Mouse (Mus musculus) regulatory T cell (primary cell): ENCODE measurements around the gene Cers6.

Experiments
- in situ Hi-C: fragments of 300-600 bp; cut with MboI, MseI; formaldehyde crosslinking; loops from one replicate; pipeline ENCODE4 v1.15.1; 2025; ENCODE audit warnings: high pct_unique_total_duplicates

The Cers6 gene

DNA sequence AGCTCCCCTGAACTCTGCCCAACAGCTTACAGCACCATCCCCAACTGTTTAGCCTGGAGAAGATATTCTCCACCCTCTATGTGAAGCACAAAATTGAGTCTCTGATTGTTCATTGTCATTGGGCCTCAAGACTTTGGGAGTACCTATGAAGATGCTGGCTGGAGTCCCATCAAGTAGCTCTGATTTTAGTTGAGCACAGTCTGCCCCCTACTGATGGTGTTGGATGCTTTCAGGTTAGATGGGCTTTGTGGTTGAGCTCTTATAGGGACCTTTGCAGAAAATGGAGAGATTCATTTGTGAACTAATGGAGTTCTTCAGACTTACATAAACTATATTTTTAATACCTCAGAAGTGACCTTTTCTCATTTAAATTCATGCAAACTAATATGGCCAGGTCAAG is 200.1 kb downstream of the Cers6 start:
- in situ Hi-C loops, result no loop called here

- in situ Hi-C loops, result no loop called here
These were observed 200.9 kb downstream of the Cers6 start for GRCm38 (mm10) chr2:69061910-69062689.

DNA sequence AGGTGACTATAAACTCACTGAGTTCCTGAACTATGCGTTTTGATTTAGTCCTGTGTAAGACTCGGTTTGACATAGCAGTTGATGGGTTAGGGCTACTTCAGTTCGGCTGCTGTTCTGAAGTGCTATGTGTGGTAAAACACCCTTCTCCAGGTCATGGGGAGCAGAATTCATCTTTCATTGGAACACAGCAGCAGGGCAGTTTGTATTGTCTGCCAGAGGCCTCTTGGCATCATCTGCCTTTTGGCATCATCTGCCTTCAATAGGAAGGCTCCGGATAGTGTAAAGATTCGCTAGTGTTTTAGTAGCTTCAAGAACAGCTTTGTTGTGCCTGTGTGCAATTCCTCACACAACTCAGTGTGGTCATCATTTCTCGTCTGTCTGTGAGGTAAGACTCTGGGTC is 203.5 kb downstream of the Cers6 start:
- in situ Hi-C loops, result no loop called here

- in situ Hi-C loops, result no loop called here
These were observed 210.4 kb downstream of the Cers6 start for GRCm38 (mm10) chr2:69071440-69072235.

- in situ Hi-C loops, result no loop called here
These were observed 215.9 kb downstream of the Cers6 start for GRCm38 (mm10) chr2:69077189-69077588.

GRCm38 (mm10) chr2:69080760-69081159 is 219.5 kb downstream of the Cers6 start:
- in situ Hi-C loops, result no loop called here

GRCm38 (mm10) chr2:69082499-69083197 is 221.4 kb downstream of the Cers6 start:
- in situ Hi-C loops, result no loop called here

DNA sequence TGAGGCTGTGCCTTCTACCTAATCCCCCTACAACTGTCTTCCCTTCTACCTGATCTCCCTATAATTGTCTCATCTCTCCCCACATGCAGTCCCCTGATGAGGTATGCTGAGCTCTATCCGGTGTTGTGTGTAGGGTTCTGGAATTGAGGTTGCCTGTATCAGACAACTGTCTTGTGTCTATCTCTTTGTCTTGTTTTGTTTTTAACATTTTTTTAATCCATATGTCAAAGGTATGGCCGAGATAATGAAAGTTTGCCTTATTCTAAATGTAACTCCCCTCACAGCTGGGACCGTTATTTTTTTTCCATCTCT is 221.9 kb downstream of the Cers6 start:
- in situ Hi-C loops, result no loop called here

GRCm38 (mm10) chr2:69084416-69084815 is 223.2 kb downstream of the Cers6 start:
- in situ Hi-C loops, result no loop called here

DNA sequence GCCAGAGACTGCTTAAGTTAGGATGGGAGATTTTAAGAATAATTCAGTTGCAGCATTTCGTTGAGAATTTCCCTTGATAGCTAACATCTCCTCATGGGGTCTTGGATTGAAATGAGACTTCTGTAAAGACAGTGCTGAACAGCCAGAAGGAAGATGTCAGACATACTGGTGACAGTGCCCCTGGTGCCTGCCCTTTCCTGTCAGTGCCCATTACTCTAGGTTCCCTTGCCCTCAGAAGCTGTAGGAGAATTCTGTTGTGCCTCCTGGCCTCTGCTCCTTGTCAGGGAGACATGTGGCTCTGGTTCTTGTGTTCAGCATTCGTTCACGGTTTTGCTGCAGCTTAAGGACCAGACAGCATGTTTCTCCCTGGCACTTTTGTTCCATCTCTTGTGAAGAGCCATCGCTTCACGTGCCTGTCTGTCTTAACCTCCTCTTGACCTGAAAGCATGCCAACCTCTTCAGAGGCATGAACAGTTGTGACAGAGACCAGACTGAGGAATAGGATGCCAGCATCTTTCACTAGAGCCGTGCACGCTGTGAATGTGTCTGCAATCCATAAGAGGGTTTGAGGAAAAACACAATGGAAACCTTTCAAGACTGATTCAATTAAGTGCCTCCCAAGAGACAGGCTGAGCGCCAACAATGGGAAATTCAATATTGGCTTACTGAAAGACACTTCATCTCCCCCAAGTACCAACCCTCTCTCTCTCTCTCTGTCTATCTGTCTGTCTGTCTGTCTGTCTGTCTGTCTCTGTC is 225.4 kb downstream of the Cers6 start:
- in situ Hi-C loops, result no loop called here

DNA sequence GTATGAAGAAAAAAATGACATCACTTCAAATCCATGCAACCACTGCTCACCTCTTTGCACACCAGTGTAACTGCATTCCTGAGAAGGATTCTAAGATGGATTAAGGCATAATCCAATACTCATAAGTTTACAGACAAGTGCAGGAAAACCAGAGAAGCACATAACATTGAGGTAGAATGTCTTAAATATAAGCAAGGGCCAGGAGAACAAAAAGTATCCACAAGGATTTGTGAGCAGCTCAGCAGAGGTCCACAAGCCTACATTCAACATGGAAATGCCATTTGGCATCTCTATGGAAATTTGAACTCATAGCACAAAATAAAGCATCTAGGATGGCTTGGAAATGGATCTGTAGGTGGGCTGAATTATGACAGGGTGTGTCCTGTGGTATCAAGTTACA is 234.6 kb downstream of the Cers6 start:
- in situ Hi-C loops, result no loop called here

DNA sequence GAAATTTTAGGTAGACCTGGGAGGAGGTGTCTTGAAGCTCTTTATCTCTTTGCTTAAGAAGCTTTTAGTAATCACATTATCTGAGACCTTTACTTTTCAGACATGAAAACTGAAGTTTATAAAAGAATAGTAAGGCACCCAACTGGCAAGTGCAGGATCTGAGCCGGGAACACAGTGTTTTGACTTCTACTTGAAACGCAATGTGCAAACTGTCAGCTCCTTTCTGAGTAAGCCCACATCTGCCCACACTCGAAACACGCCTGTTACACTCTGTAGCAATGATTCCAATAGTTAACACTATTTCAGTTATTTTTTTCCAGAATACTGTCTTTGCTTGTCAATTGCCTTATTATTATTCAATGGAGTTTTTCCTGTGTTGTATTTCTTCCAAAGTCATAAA is 235.6 kb downstream of the Cers6 start:
- in situ Hi-C loops, result no loop called here

GRCm38 (mm10) chr2:69097526-69097925 is 236.3 kb downstream of the Cers6 start:
- in situ Hi-C loops, result no loop called here

GRCm38 (mm10) chr2:69098701-69099100 is 237.5 kb downstream of the Cers6 start:
- in situ Hi-C loops, result no loop called here

GRCm38 (mm10) chr2:69099147-69099546 is 237.9 kb downstream of the Cers6 start:
- in situ Hi-C loops, result no loop called here

DNA sequence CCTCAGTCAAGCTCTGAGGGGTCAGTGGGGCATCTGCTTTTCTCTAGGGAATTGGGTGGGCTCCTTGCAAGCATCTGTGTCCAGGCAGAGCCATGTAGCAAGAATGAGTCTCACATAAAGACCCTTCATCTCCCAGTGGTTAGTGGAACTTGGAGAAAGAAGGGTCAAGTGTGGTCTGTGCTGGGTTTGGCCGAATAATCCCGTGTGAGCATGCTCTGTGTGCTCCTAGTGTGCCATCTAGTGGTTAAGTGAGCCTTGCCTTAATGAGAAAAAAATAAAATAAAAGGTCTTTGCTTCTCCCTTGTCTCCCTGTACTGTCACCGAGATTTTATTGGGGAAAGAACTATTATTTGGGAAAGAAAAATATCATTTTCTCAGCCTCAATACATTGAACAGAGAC is 239.5 kb downstream of the Cers6 start:
- in situ Hi-C loops, result loop anchor here (10.0 kb wide), 1 partner anchor 316 kb away; no protein-coding TSS in a partner anchor

GRCm38 (mm10) chr2:69103526-69103925 is 242.3 kb downstream of the Cers6 start:
- in situ Hi-C loops, result loop anchor here (10.0 kb wide), 1 partner anchor 319 kb away; no protein-coding TSS in a partner anchor

DNA sequence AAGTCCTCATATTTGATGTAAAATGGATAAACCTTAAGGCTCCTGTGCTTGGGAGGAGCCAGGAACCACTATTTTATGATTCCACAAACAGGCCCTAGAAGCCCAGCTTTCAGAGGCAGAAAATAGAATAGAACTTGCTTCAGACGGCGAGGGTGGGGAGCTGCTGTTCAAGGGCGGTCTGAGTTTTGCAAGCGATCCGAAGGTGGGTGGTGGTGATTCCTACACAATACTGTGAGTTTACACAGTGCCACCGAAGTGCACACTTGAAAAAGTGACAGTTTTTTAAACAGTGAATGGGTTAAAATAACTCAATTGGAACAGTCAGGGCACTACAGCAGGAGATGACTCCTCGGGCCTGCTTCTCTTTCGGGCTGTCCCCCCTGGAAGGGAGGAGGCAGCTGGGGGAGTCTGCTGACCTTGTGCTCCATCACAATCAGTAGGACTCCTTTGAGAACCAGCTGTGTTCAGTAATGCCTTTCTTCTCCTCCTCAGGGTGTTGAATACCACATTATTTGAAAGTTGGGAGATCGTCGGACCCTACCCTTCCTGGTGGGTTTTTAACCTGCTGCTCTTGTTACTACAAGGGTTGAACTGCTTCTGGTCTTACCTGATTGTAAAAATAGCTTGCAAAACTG is 243.4 kb downstream of the Cers6 start:
- in situ Hi-C loops, result loop anchor here (10.0 kb wide), 1 partner anchor 320 kb away; no protein-coding TSS in a partner anchor

- in situ Hi-C loops, result loop anchor here (10.0 kb wide), 1 partner anchor 324 kb away; no protein-coding TSS in a partner anchor
These were observed 248.0 kb downstream of the Cers6 start for GRCm38 (mm10) chr2:69109246-69109645.

DNA sequence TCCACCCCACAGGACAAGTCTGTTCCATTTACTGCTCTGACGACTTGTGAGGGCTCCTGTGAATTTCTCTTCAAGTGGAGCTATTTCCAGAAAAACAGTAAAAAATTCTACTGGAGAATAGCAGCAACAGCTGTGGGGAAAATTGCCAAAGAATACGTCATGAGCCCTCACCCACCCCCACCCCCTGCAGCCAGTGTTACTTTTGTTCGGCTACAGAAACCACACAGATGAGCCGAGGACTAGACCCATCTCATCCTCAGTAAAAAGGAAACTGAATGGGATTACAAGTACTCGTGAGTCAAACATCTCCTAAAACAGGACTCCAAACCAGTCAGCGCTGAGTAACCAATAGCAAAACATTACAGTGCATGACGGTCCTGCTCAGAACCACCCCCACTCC is 248.5 kb downstream of the Cers6 start:
- in situ Hi-C loops, result loop anchor here (10.0 kb wide), 1 partner anchor 325 kb away; no protein-coding TSS in a partner anchor

DNA sequence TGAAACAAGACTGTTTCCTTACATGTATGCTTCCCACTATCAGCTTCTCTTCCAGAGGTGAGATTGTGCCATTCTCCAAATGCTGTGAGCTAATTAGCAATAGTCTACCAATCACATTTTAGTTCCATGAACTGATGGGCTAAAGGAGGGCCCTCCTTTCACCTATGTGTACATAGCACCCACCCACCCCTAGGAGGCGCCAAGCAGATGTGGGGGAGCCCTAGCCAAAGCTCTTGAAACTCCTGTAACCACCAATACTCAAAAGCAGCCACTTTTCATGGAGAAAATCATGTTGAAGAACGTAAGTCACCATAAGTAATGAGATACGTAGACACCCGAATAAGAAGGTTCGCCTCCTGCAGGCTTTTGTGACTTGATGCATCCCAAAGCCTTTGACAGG is 251.4 kb downstream of the Cers6 start:
- in situ Hi-C loops, result no loop called here
